Mouse (Mus musculus) fat pad, adult 2 months (tissue): ENCODE data around the gene Robo1.

Experiments
- DNase-seq: peaks from one replicate; pipeline ENCODE4 v3.0.0-alpha.2; 2011; ENCODE audit warnings: low read depth, low spot score; ENCODE audit errors: extremely low read depth

Gene Robo1

DNA sequence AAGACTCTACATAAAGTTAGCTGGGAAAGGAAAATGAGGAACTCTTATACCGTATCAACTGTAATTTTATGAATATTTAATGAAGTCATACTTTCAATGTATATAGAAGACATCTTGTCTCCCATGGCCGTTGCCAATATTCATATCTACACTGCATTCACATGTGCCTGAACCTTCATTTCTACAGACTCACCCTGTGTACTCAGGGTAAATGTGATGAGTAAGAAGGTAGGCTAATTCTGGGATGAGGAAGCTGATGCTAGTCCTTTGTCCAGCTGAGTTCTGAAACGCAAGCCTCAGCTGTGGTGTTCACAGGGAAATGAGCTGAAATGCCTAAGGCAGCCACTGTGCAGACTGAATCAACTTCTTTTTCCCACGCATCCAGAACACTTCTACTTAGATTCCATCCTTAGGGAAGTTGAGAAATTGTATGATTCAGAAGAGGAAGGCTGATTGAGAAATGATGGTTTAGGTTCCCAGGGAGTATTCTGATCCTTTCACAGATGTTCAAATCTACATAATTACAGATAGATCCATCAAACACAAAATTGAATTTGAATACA, 606.0 kb downstream of the Robo1 start:
- DNase-seq = no peak

- DNase-seq = no peak
These were observed 611.9 kb downstream of the Robo1 start for GRCm38 (mm10) chr16:72920013-72920412.

- DNase-seq = no peak
These were observed 616.5 kb downstream of the Robo1 start for GRCm38 (mm10) chr16:72924423-72925224.

- no peak for DNase-seq
These were observed 620.5 kb downstream of the Robo1 start for GRCm38 (mm10) chr16:72928525-72929122.

GRCm38 (mm10) chr16:72930871-72931270, 622.8 kb downstream of the Robo1 start:
- DNase-seq = no peak

DNA sequence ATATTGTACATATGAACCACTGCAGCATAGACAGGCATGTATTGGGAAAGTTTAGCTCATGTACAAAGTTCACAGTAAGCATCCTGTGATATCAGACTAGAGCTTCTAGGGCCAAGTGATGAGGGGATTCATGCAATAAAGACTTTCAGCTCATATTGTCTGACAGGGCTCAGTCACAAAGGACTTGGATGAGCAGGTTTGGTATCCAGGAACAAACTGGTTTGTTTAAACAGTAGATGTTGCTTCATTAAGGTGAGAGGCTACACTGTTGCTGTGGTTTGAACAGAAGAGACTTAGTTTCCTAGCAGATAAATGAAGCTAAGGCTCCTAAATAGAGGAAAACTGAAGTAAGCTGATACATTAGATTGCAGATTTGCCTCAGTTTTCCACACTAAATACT, 626.8 kb downstream of the Robo1 start:
- DNase-seq = no peak

DNA sequence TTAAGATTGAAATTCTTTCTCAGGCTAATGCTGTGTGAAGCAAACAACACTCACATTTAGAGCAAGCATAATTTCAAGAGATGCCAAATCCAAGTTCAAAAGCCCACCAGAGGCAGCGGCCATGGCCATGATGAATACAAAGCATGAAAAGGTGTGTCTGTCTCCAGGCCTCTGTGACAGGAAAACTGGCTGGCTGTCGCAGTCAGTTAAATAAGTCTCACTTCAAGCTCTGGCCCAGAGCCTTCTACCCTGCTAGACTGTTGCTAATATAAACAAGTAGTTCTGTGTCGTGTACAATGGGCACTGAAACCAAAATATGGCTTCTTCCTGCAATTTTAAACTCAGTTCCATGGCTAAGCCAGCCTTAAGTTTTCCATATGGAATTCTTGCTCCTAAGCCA, 629.1 kb downstream of the Robo1 start:
- DNase-seq = no peak

- DNase-seq = no peak
These were observed 631.8 kb downstream of the Robo1 start for GRCm38 (mm10) chr16:72939862-72940261.

- DNase-seq = no peak
These were observed 632.7 kb downstream of the Robo1 start for GRCm38 (mm10) chr16:72940786-72941185.

- DNase-seq = no peak
These were observed 636.3 kb downstream of the Robo1 start for GRCm38 (mm10) chr16:72944403-72944802.

DNA sequence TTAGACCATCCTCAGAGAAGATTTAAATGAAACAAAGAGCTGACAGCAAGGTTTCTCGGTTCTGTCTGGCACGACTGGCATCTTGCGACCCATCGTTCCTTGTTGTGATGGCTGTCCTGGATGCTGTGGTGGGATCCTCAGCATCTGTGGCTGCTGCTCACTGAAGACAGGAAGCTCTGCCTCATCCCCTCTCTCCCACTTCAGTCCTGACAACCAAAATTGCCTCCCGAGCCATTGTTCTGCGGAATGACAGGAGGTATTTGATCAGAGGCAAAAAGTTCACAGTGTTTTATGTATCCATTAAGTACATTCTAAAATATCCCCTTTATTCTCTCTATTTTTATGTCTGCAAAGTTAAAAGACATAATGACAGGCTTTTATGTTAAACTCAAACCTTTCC, 643.9 kb downstream of the Robo1 start:
- no peak for DNase-seq

- DNase-seq = no peak
These were observed 651.1 kb downstream of the Robo1 start for GRCm38 (mm10) chr16:72959018-72959702.

- no peak for DNase-seq
These were observed 651.7 kb downstream of the Robo1 start for GRCm38 (mm10) chr16:72959823-72960222.

- no peak for DNase-seq
These were observed 655.7 kb downstream of the Robo1 start for GRCm38 (mm10) chr16:72963782-72964181.

- DNase-seq = no peak
These were observed 659.4 kb downstream of the Robo1 start for GRCm38 (mm10) chr16:72967509-72967908.

GRCm38 (mm10) chr16:72969990-72970389, 661.9 kb downstream of the Robo1 start:
- DNase-seq = no peak

GRCm38 (mm10) chr16:72973685-72974084, 665.6 kb downstream of the Robo1 start:
- DNase-seq = no peak

- no peak for DNase-seq
These were observed 666.6 kb downstream of the Robo1 start for GRCm38 (mm10) chr16:72974681-72975080.

- DNase-seq = no peak
These were observed 668.9 kb downstream of the Robo1 start for GRCm38 (mm10) chr16:72976849-72977576.

- no peak for DNase-seq
These were observed 671.5 kb downstream of the Robo1 start for GRCm38 (mm10) chr16:72979407-72980219.
